In genomic region chr6:136467837-136468236, GRCm38 (mm10) we compare ENCODE assay signal across 9 mouse cellular contexts. TPM values are rescaled to one million over a fixed set of nuclear protein-coding genes. Genes with fewer than 3 reads are reported as not detected.
DNase-seq lines count a peak whose midpoint lies in the region; ATAC-seq lines count a peak whose summit lies in the region.
"Had no signal": no experiment of that assay in that cellular context is flagged by ENCODE, and none has a peak within 500 bp of the region (broad histone marks: within the 10 kb centered on the region; RNA-seq: fewer than 3 reads in every experiment).

No protein-coding gene starts in this region.

- peak overlapping the region; percentile 97 for H3K27ac ChIP-seq in intestine, embryonic 14.5 days (ENCODE audit: low read depth)
- H3K27ac ChIP-seq in neural tube, embryonic 14.5 days (ENCODE audit: low read depth, low read length), result peak overlapping the region; percentile 85

- no peak overlapping the region for H3K4me3 ChIP-seq in intestine, embryonic 14.5 days (ENCODE audit: low read depth, low read length)
- no peak overlapping the region for H3K4me3 ChIP-seq in neural tube, embryonic 14.5 days (ENCODE audit: low read depth, low read length)

- H3K9ac ChIP-seq in intestine, embryonic 14.5 days (ENCODE audit: low read length), result no peak overlapping the region
- no peak overlapping the region for H3K9ac ChIP-seq in neural tube, embryonic 14.5 days (replicated peaks; ENCODE audit: low read depth, low read length)

- ATAC-seq in intestine, embryonic 14.5 days (replicated peaks; ENCODE audit: low FRiP score, low TSS enrichment, low read depth), result no peak
- ATAC-seq in neural tube, embryonic 14.5 days (ENCODE audit: low read depth), result no peak
- ATAC-seq in megakaryocyte progenitor cell, adult 5-6 weeks (replicated peaks; ENCODE audit: poor library complexity), result no peak

- WGBS in intestine, embryonic 14.5 days, result 62% methylated on average over 5 of the region's 5 CpGs
- 61% methylated on average over 5 of the region's 5 CpGs for WGBS in neural tube, embryonic 14.5 days

- no peaks in the 10 kb centered on the region for H3K9me3 ChIP-seq in intestine, embryonic 14.5 days (ENCODE audit: control insufficient read depth, low read length)
- no peaks in the 10 kb centered on the region for H3K9me3 ChIP-seq in neural tube, embryonic 14.5 days (ENCODE audit: control insufficient read depth, low read length)

- H3K36me3 ChIP-seq in intestine, embryonic 14.5 days (ENCODE audit: control insufficient read depth, insufficient read depth, low read length), result no peaks in the 10 kb centered on the region
- H3K36me3 ChIP-seq in neural tube, embryonic 14.5 days (ENCODE audit: control insufficient read depth, insufficient read depth, low read length), result no peaks in the 10 kb centered on the region

- no peak overlapping the region for H3K4me2 ChIP-seq in intestine, embryonic 14.5 days (ENCODE audit: low read length)
- no peak overlapping the region for H3K4me2 ChIP-seq in neural tube, embryonic 14.5 days (ENCODE audit: low read depth, low read length)

- H3K4me1 ChIP-seq in intestine, embryonic 14.5 days (replicated peaks; ENCODE audit: control insufficient read depth, insufficient read depth, low read length), result peaks cover 24% of the 10 kb centered on the region; the same call in 1 of the 2 replicates
- H3K4me1 ChIP-seq in neural tube, embryonic 14.5 days (ENCODE audit: control insufficient read depth, insufficient read depth, low read length), result peaks cover 19% of the 10 kb centered on the region; the same call in 1 of the 2 replicates

- H3K27me3 ChIP-seq in intestine, embryonic 14.5 days (replicated peaks; ENCODE audit: control insufficient read depth, insufficient read depth, low read length), result no peaks in the 10 kb centered on the region
- H3K27me3 ChIP-seq in neural tube, embryonic 14.5 days (ENCODE audit: control insufficient read depth, insufficient read depth, low read length), result no peaks in the 10 kb centered on the region

- DNase-seq in embryo, embryonic 10 days (ENCODE audit: low spot score), result peak; percentile 18
- DNase-seq in embryo, embryonic 11 days, result no peak
- DNase-seq in thymus, postnatal 4 days, result peak; percentile 31
- DNase-seq in thymus, postnatal 25 days, result no peak
- DNase-seq in intestine, embryonic 14.5 days (ENCODE audit: low spot score), result no peak
- no peak for DNase-seq in ovary, adult 18-20 months (ENCODE audit: low spot score)

RNA-seq across cellular contexts. Expression of gene Atf7ip, which starts 38.1 kb away (rescaled TPM):
- 32.9 and 36.0 TPM in 2 replicates for polyA plus RNA-seq in intestine, embryonic 14.5 days (2014; fragmentation: Nextera tagmentation; extraction: Ambion mirVana)
- 49.2 and 59.5 TPM in 2 replicates for polyA plus RNA-seq in neural tube, embryonic 14.5 days (2014; fragmentation: Nextera tagmentation; extraction: Ambion mirVana)
- total RNA-seq in megakaryocyte progenitor cell, adult 5-6 weeks (2015), result 83.1 and 106 TPM in 2 replicates
- 30.1 and 39.4 TPM in 2 replicates for total RNA-seq in megakaryocyte progenitor cell, adult 5-6 weeks (2017)

RNA-seq across cellular contexts. Expression of gene E330021D16Rik, which starts 52.5 kb away (rescaled TPM):
- 0.11 TPM in 1 of 2 replicates, not detected in the other for polyA plus RNA-seq in intestine, embryonic 14.5 days (2014; fragmentation: Nextera tagmentation; extraction: Ambion mirVana)
- not detected in 2 replicates for polyA plus RNA-seq in neural tube, embryonic 14.5 days (2014; fragmentation: Nextera tagmentation; extraction: Ambion mirVana)
- not detected in 2 replicates for total RNA-seq in megakaryocyte progenitor cell, adult 5-6 weeks (2015)
- not detected in 2 replicates for total RNA-seq in megakaryocyte progenitor cell, adult 5-6 weeks (2017)
- total RNA-seq: heart, adult 18-20 months had no signal

Comparison
In these comparisons a context has a peak if more than half of its experiments do, and no peak if none do; other contexts are left out.
1. DNase-seq: peak in embryo, embryonic 10 days (single experiment) and thymus, postnatal 4 days (single experiment); none in embryo, embryonic 11 days (single experiment), thymus, postnatal 25 days (single experiment), intestine, embryonic 14.5 days (single experiment) and ovary, adult 18-20 months (single experiment).